Mouse (Mus musculus): ENCODE measurements at regions not wholly inside any gene's neighbourhood (a gene's known extent, or its start where the extent isn't known, plus 50 kb on each side); places are given as distances from the start of the nearest gene placed in this dataset.

DNA sequence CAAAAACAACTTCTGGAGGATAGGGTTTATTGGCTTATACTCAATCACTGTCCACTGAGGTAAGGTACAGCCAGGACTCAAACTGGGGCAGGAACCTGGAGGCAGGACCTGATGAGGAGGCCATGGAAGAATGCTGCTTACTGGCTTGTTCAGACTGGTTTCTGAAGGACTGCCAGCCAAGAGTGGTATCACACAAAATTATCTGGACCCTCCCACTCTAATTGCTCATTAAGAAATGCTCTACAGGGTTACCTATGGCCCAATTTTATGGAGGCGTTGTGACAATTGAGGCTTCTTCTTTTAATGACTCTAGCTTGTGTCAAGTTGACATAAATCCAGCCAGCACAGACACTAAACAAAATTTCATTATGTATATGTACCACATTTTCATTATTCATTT is 158.5 kb upstream of the Gm11042 start:
- Histone ChIP-seq H3K4me1 (replicated peaks; ENCODE audit: control insufficient read depth, insufficient read depth, low read length) (no peaks in the 10 kb centered on the region), H3K4me3 (ENCODE audit: low read depth, low read length) (no peak overlapping the region), H3K4me2 (replicated peaks; ENCODE audit: low read depth, low read length) (no peak overlapping the region), H3K9me3 (ENCODE audit: control insufficient read depth, low read length) (no peaks in the 10 kb centered on the region), H3K9ac (ENCODE audit: low read depth, low read length) (no peak overlapping the region), H3K27ac (ENCODE audit: low read depth, low read length) (no peak overlapping the region), H3K27me3 (ENCODE audit: control insufficient read depth, insufficient read depth, low read length) (no peaks in the 10 kb centered on the region), H3K36me3 (ENCODE audit: control insufficient read depth, insufficient read depth, low read length) (no peaks in the 10 kb centered on the region)
- no peak for ATAC-seq (ENCODE audit: low FRiP score)
- DNase-seq (ENCODE audit: low spot score) = no peak
- 88% methylated on average over 1 of the region's 1 CpGs for WGBS

DNA sequence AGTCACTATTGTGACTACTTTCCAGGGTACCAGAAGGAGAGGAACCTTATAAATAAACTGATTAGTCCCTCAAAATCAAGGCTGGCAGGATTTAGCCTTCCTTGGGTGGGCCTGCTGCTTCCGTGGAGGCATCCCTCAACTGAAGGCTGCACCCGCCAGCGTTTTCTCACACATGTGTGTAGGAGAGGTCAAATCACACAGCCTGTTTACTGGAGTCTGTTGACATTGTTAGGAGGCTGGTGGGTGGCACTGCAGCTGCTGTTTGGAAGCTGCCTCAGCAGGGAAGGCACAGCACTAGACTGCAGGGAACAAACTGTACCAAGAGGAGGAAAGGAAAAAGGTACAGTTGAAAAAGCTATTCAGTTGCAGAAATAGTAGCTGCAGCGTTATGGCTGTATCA is 142.3 kb upstream of the Gm11042 start:
- 38% methylated on average over 4 of the region's 4 CpGs for WGBS
- no peak overlapping the region for H3K4me2 ChIP-seq (replicated peaks; ENCODE audit: low read depth, low read length)
- ATAC-seq (ENCODE audit: low FRiP score) = no peak
- no peaks in the 10 kb centered on the region for H3K9me3 ChIP-seq (ENCODE audit: control insufficient read depth, low read length)
- no peak overlapping the region for H3K9ac ChIP-seq (ENCODE audit: low read depth, low read length)
- H3K4me1 ChIP-seq (replicated peaks; ENCODE audit: control insufficient read depth, insufficient read depth, low read length) = no peaks in the 10 kb centered on the region
- no peaks in the 10 kb centered on the region for H3K36me3 ChIP-seq (ENCODE audit: control insufficient read depth, insufficient read depth, low read length)
- no peak overlapping the region for H3K27ac ChIP-seq (ENCODE audit: low read depth, low read length)
- DNase-seq (ENCODE audit: low spot score) = no peak
- no peak overlapping the region for H3K4me3 ChIP-seq (ENCODE audit: low read depth, low read length)
- H3K27me3 ChIP-seq (ENCODE audit: control insufficient read depth, insufficient read depth, low read length) = no peaks in the 10 kb centered on the region

DNA sequence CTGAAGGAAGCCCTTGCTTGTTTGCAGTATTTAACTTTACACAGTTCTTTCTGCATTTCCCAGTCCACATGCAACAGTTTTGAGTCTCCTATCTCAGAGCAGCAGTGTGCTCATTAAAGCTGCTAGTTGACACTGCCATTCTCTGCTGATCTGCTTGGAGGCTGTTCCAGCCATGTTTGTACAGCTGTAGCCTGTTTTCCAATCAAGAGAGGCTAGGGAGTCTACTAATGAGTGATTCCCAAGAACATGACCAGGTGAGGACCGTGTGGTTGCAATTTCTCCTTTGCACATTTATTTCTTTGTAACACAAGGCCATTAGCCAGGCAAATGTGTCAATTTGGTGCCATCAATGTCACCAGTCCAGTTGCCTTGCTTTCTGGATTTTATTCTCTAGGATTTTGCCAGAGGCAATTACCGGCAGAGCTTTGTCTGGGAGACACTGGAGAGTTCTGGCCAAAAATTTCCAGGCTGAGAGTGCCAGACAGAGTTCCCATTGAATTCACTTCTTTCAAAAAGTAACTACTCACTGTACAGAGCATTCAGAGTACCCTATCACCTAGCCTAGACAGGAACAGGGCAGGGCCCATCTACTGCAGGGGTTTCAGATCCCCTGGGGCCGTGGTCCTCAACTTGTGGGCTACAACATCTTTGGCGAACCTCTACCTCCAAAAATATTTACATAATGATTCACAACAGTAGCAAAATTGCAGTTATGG is 136.3 kb upstream of the Gm11042 start:
- 73% methylated on average over 4 of the region's 4 CpGs for WGBS
- no peak overlapping the region for H3K27ac ChIP-seq (ENCODE audit: low read depth, low read length)
- H3K9me3 ChIP-seq (ENCODE audit: control insufficient read depth, low read length) = no peaks in the 10 kb centered on the region
- no peaks in the 10 kb centered on the region for H3K36me3 ChIP-seq (ENCODE audit: control insufficient read depth, insufficient read depth, low read length)
- no peak overlapping the region for H3K4me2 ChIP-seq (replicated peaks; ENCODE audit: low read depth, low read length)
- H3K9ac ChIP-seq (ENCODE audit: low read depth, low read length) = no peak overlapping the region
- no peak overlapping the region for H3K4me3 ChIP-seq (ENCODE audit: low read depth, low read length)
- ATAC-seq (ENCODE audit: low FRiP score) = no peak
- DNase-seq (ENCODE audit: low spot score) = no peak
- H3K27me3 ChIP-seq (ENCODE audit: control insufficient read depth, insufficient read depth, low read length) = no peaks in the 10 kb centered on the region
- H3K4me1 ChIP-seq (replicated peaks; ENCODE audit: control insufficient read depth, insufficient read depth, low read length) = no peaks in the 10 kb centered on the region

DNA sequence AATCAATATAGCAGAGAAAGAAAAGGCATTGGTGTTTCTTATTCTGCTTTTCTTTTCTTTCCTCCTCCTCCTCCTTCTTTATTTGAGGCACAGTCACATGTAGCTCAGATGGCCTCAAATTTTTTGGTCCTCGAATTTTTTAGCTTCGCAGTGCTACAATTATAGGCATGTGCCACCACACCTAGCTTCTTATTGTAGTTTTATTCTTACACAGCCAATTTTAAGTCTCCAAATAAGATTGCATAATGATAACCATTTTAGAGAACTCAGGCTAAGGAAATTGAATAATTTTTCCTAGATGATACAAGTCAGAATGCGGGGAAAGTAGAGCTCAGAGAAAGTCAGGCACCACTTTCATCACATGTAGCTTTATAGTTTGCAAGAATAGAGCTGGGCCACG is 132.1 kb upstream of the Gm11042 start:
- no peak for ATAC-seq (ENCODE audit: low FRiP score)
- no peak overlapping the region for H3K27ac ChIP-seq (ENCODE audit: low read depth, low read length)
- no peaks in the 10 kb centered on the region for H3K4me1 ChIP-seq (replicated peaks; ENCODE audit: control insufficient read depth, insufficient read depth, low read length)
- no peaks in the 10 kb centered on the region for H3K36me3 ChIP-seq (ENCODE audit: control insufficient read depth, insufficient read depth, low read length)
- H3K27me3 ChIP-seq (ENCODE audit: control insufficient read depth, insufficient read depth, low read length) = no peaks in the 10 kb centered on the region
- no peaks in the 10 kb centered on the region for H3K9me3 ChIP-seq (ENCODE audit: control insufficient read depth, low read length)
- no peak for DNase-seq (ENCODE audit: low spot score)
- H3K4me2 ChIP-seq (replicated peaks; ENCODE audit: low read depth, low read length) = no peak overlapping the region
- no peak overlapping the region for H3K9ac ChIP-seq (ENCODE audit: low read depth, low read length)
- whole genome bisulfite sequencing = 86% methylated on average over 4 of the region's 4 CpGs
- no peak overlapping the region for H3K4me3 ChIP-seq (ENCODE audit: low read depth, low read length)

DNA sequence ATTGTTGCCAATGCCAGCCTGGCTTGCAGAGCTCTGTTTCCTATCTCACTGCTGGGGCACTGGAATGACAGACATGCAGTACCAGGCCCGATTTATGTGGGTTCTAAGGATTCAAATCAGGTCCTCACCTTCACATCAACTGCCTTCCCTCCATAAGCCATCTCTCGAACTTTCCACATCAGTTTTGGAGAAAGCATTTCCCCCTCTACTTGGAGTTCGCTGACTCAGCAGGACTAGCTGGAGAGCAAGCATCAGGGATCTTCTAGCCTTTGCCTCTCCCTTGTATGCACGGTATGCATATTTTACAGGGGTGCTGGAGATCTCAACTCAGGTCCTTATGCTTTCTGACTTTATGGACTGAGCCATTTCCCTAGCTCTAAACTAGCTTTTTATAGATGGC is 118.7 kb upstream of the Gm11042 start:
- no peak for DNase-seq (ENCODE audit: low spot score)
- no peaks in the 10 kb centered on the region for H3K9me3 ChIP-seq (ENCODE audit: control insufficient read depth, low read length)
- H3K36me3 ChIP-seq (ENCODE audit: control insufficient read depth, insufficient read depth, low read length) = no peaks in the 10 kb centered on the region
- H3K4me2 ChIP-seq (replicated peaks; ENCODE audit: low read depth, low read length) = no peak overlapping the region
- no peak overlapping the region for H3K4me3 ChIP-seq (ENCODE audit: low read depth, low read length)
- no peaks in the 10 kb centered on the region for H3K27me3 ChIP-seq (ENCODE audit: control insufficient read depth, insufficient read depth, low read length)
- ATAC-seq (ENCODE audit: low FRiP score) = no peak
- no peak overlapping the region for H3K9ac ChIP-seq (ENCODE audit: low read depth, low read length)
- no peak overlapping the region for H3K27ac ChIP-seq (ENCODE audit: low read depth, low read length)
- WGBS = 82% methylated on average over 4 of the region's 4 CpGs
- no peaks in the 10 kb centered on the region for H3K4me1 ChIP-seq (replicated peaks; ENCODE audit: control insufficient read depth, insufficient read depth, low read length)

DNA sequence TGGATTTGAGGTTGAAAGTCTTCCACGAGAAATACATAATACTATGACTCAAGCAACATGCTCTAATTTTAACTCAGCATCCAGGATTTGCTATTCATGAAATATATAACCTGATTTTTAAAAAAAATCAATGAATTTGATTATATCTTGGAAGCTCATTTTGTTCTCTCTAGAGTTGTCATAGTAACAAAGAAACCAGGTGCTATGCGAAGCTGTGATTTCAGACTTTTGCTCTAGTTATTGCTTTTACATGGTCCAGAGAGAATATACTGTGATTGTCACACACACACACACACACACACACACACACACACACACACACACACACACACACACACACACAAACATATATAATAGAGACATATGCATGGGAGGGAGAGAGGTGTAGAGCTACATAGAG is 98.5 kb upstream of the Gm11042 start:
- no peaks in the 10 kb centered on the region for H3K4me1 ChIP-seq (replicated peaks; ENCODE audit: control insufficient read depth, insufficient read depth, low read length)
- no peak for DNase-seq (ENCODE audit: low spot score)
- no peaks in the 10 kb centered on the region for H3K27me3 ChIP-seq (ENCODE audit: control insufficient read depth, insufficient read depth, low read length)
- H3K4me3 ChIP-seq (ENCODE audit: low read depth, low read length) = no peak overlapping the region
- ATAC-seq (ENCODE audit: low FRiP score) = no peak
- no peak overlapping the region for H3K4me2 ChIP-seq (replicated peaks; ENCODE audit: low read depth, low read length)
- no peak overlapping the region for H3K9ac ChIP-seq (ENCODE audit: low read depth, low read length)
- H3K27ac ChIP-seq (ENCODE audit: low read depth, low read length) = no peak overlapping the region
- H3K36me3 ChIP-seq (ENCODE audit: control insufficient read depth, insufficient read depth, low read length) = no peaks in the 10 kb centered on the region
- no peaks in the 10 kb centered on the region for H3K9me3 ChIP-seq (ENCODE audit: control insufficient read depth, low read length)
- 79% methylated on average over 2 of the region's 2 CpGs for WGBS

DNA sequence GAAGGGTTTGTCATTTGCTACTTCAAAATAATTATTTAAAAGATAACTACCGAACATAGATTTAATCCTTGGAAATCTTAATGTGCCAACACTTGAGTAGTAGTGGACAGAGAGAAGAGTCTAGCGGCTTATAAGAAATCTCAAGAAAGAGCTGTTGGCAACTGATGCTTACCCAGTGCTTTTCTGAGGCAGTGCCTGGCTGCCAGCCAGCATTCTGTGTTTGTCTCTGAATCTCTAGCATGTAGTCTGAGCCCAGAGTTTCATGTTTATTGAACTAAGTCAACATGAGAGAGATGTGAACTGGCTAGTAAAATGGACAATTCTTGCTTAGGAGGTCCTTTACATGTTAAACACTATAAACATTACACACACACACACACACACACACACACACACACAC is 94.3 kb upstream of the Gm11042 start:
- Histone ChIP-seq H3K4me1 (replicated peaks; ENCODE audit: control insufficient read depth, insufficient read depth, low read length) (no peaks in the 10 kb centered on the region), H3K4me2 (replicated peaks; ENCODE audit: low read depth, low read length) (no peak overlapping the region), H3K9ac (ENCODE audit: low read depth, low read length) (no peak overlapping the region), H3K4me3 (ENCODE audit: low read depth, low read length) (no peak overlapping the region), H3K9me3 (ENCODE audit: control insufficient read depth, low read length) (no peaks in the 10 kb centered on the region), H3K27me3 (ENCODE audit: control insufficient read depth, insufficient read depth, low read length) (no peaks in the 10 kb centered on the region), H3K36me3 (ENCODE audit: control insufficient read depth, insufficient read depth, low read length) (no peaks in the 10 kb centered on the region), H3K27ac (ENCODE audit: low read depth, low read length) (no peak overlapping the region)
- ATAC-seq (ENCODE audit: low FRiP score) (no peak), DNase-seq (ENCODE audit: low spot score) (no peak)
- WGBS = 95% methylated on average over 2 of the region's 2 CpGs

DNA sequence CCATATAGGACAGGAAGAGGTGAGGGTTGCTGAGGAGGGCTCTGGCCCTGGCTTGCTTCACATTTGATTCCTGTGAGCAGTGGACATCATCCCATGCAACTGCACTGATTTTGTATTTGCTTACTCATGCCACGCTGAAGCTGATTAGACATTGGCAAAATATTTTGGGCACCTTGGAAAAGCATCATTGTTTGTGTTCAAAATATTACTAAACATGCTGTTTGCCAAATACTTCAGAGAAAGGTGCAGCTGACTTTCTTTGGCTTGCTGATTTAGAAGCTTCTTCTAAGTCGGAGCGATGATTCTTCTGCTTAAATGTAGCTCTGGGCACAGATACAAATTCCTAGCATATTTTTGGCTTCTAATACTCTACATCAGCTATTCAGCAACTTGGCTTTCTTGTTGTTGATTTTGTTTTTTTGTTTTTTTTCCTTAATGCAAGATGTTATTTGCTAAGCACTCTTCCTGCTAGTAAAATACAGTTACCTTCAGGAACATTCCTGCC is 91.4 kb upstream of the Gm11042 start:
- H3K4me3 ChIP-seq (ENCODE audit: low read depth, low read length) = no peak overlapping the region
- H3K4me1 ChIP-seq (replicated peaks; ENCODE audit: control insufficient read depth, insufficient read depth, low read length) = no peaks in the 10 kb centered on the region
- H3K9ac ChIP-seq (ENCODE audit: low read depth, low read length) = no peak overlapping the region
- H3K9me3 ChIP-seq (ENCODE audit: control insufficient read depth, low read length) = no peaks in the 10 kb centered on the region
- WGBS = 93% methylated on average over 3 of the region's 3 CpGs
- no peaks in the 10 kb centered on the region for H3K27me3 ChIP-seq (ENCODE audit: control insufficient read depth, insufficient read depth, low read length)
- no peak overlapping the region for H3K4me2 ChIP-seq (replicated peaks; ENCODE audit: low read depth, low read length)
- no peak for ATAC-seq (ENCODE audit: low FRiP score)
- no peaks in the 10 kb centered on the region for H3K36me3 ChIP-seq (ENCODE audit: control insufficient read depth, insufficient read depth, low read length)
- DNase-seq (ENCODE audit: low spot score) = no peak
- no peak overlapping the region for H3K27ac ChIP-seq (ENCODE audit: low read depth, low read length)

DNA sequence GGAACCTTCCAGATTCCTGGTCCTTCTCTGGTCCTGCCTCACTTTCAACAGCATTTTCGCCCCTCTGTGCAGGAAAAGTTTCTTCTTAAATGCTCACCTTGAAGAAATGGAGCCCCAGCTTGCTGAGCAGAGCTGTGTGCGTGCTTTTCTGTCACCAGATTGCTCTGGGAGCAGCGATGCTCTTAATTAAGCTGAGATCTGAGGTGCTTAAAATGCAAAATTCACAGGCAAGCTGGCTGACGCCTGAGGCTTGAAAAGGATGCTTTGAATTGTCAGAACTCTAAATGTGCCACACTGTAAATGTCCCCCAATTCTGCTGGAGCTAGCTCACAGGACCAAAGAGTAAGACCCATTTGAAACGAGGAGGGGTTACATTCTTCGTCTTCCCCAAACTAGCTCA is 73.6 kb upstream of the Gm11042 start:
- WGBS = 81% methylated on average over 6 of the region's 6 CpGs
- Histone ChIP-seq H3K27me3 (ENCODE audit: control insufficient read depth, insufficient read depth, low read length) (no peaks in the 10 kb centered on the region), H3K4me1 (replicated peaks; ENCODE audit: control insufficient read depth, insufficient read depth, low read length) (no peaks in the 10 kb centered on the region), H3K9ac (ENCODE audit: low read depth, low read length) (no peak overlapping the region), H3K9me3 (ENCODE audit: control insufficient read depth, low read length) (no peaks in the 10 kb centered on the region), H3K27ac (ENCODE audit: low read depth, low read length) (no peak overlapping the region), H3K4me2 (replicated peaks; ENCODE audit: low read depth, low read length) (no peak overlapping the region), H3K4me3 (ENCODE audit: low read depth, low read length) (no peak overlapping the region), H3K36me3 (ENCODE audit: control insufficient read depth, insufficient read depth, low read length) (no peaks in the 10 kb centered on the region)
- DNase-seq (ENCODE audit: low spot score) (no peak), ATAC-seq (ENCODE audit: low FRiP score) (no peak)
